ENCODE assay signal across 11 mouse cellular contexts in the genomic region with DNA sequence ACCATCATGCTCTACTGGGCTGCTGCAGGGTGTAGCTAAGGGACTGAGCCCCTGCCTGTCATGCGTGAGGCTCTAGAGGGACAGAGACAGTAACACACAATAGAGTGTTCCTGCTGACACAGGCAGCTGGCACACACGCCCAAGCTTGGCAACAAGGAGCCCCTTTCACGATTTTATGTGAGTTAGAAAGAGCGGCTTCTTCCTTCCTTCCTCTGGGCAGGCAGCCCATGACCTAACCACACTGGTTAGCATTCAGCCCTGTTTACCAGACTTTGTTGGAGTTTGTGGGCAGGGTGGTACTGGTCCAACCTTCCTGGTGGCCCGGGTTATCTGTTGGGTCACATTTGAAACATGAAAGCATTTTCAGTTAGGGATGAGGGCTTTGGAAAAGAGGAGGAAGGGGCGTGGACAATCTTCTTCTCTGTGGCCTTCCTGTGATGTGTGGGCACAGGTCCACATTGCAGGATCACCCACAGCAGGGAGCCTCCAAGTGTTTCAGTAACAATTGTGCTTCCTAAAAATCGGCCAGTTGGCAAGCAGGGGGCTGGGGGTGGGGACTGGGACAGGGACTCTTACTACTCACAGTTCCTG. TPM values are rescaled to one million over a fixed set of nuclear protein-coding genes. Genes with fewer than 3 reads are reported as not detected.
A peak's percentile ranks its signal among the peaks of the same experiment; 100 is the strongest.
DNase-seq lines count a peak whose midpoint lies in the region; ATAC-seq lines count a peak whose summit lies in the region.
"Had no signal": no experiment of that assay in that cellular context is flagged by ENCODE, and none has a peak within 500 bp of the region (broad histone marks: within the 10 kb centered on the region; RNA-seq: fewer than 3 reads in every experiment).

No protein-coding gene starts in this region.

- intact Hi-C loops in left cerebral cortex, postnatal 36 days (cut with DNase I) = no loop called here

- H3K9ac ChIP-seq in hindbrain, embryonic 15.5 days = no peak overlapping the region
- H3K9ac ChIP-seq in neural tube, embryonic 14.5 days (replicated peaks; ENCODE audit: low read depth, low read length) = no peak overlapping the region
- H3K9ac ChIP-seq: embryonic facial prominence, embryonic 12.5 days; limb, embryonic 15.5 days had no signal

- WGBS in hindbrain, embryonic 15.5 days = 40% methylated on average over 7 of the region's 7 CpGs
- WGBS in neural tube, embryonic 14.5 days = 46% methylated on average over 7 of the region's 7 CpGs

- no peaks in the 10 kb centered on the region for H3K9me3 ChIP-seq in hindbrain, embryonic 15.5 days
- H3K9me3 ChIP-seq in neural tube, embryonic 14.5 days (ENCODE audit: control insufficient read depth, low read length) = no peaks in the 10 kb centered on the region
- H3K9me3 ChIP-seq: embryonic facial prominence, embryonic 12.5 days; limb, embryonic 15.5 days had no signal

- no peaks in the 10 kb centered on the region for H3K36me3 ChIP-seq in hindbrain, embryonic 15.5 days
- H3K36me3 ChIP-seq in neural tube, embryonic 14.5 days (ENCODE audit: control insufficient read depth, insufficient read depth, low read length) = no peaks in the 10 kb centered on the region
- H3K36me3 ChIP-seq: embryonic facial prominence, embryonic 12.5 days; limb, embryonic 15.5 days had no signal

- H3K4me2 ChIP-seq in hindbrain, embryonic 15.5 days = 0 out of 2 replicates have a peak overlapping the region, but pooled peaks have one; percentile 14
- H3K4me2 ChIP-seq in neural tube, embryonic 14.5 days (ENCODE audit: low read depth, low read length) = no peak overlapping the region
- H3K4me2 ChIP-seq: embryonic facial prominence, embryonic 12.5 days; limb, embryonic 15.5 days had no signal

- H3K27me3 ChIP-seq in hindbrain, embryonic 15.5 days = no peaks in the 10 kb centered on the region
- H3K27me3 ChIP-seq in neural tube, embryonic 14.5 days (ENCODE audit: control insufficient read depth, insufficient read depth, low read length) = no peaks in the 10 kb centered on the region
- H3K27me3 ChIP-seq: CH12.LX; embryonic facial prominence, embryonic 12.5 days; limb, embryonic 15.5 days had no signal

- peak overlapping the region; percentile 69 for H3K27ac ChIP-seq in hindbrain, embryonic 15.5 days (replicated peaks)
- peak overlapping the region; percentile 39; the same call in 1 of the 2 replicates for H3K27ac ChIP-seq in neural tube, embryonic 14.5 days (ENCODE audit: low read depth, low read length)
- H3K27ac ChIP-seq: embryonic facial prominence, embryonic 12.5 days; limb, embryonic 15.5 days had no signal

- peak; percentile 24 to 49 for DNase-seq in adrenal gland, postnatal 36 days
- no peak for DNase-seq in adrenal gland, adult 8-10 months
- DNase-seq in right cerebral cortex, adult 18-20 months = peak; percentile 50
- no peak for DNase-seq in right cerebral cortex, postnatal 25 days
- peak; percentile 18 to 33 for DNase-seq in left cerebral cortex, postnatal 36 days (ENCODE audit: low spot score in 2 of 2)
- no peak for DNase-seq in urinary bladder, postnatal 4 days (ENCODE audit: low spot score in 2 of 2)

- H3K4me3 ChIP-seq in hindbrain, embryonic 15.5 days = no peak overlapping the region
- no peak overlapping the region for H3K4me3 ChIP-seq in neural tube, embryonic 14.5 days (ENCODE audit: low read depth, low read length)
- H3K4me3 ChIP-seq: embryonic facial prominence, embryonic 12.5 days; limb, embryonic 15.5 days had no signal

- peak; percentile 88 for ATAC-seq in hindbrain, embryonic 15.5 days (ENCODE audit: low FRiP score, low read depth)
- ATAC-seq in neural tube, embryonic 14.5 days (ENCODE audit: low read depth) = peak; percentile 75

- H3K4me1 ChIP-seq in hindbrain, embryonic 15.5 days (replicated peaks) = peaks cover 7% of the 10 kb centered on the region
- no peaks in the 10 kb centered on the region for H3K4me1 ChIP-seq in neural tube, embryonic 14.5 days (ENCODE audit: control insufficient read depth, insufficient read depth, low read length)
- H3K4me1 ChIP-seq: embryonic facial prominence, embryonic 12.5 days had no signal

RNA-seq across cellular contexts. Expression of a gene that starts 47.9 kb away (rescaled TPM):
- 10 to 100 TPM; 43.4 to 48.8 TPM for total RNA-seq in adrenal gland, postnatal 36 days (2021)
- 10 to 100 TPM; 40.1 to 81.5 (median 56.4) TPM for total RNA-seq in adrenal gland, adult 8-10 months (2022)
- polyA plus RNA-seq in hindbrain, embryonic 15.5 days (2015; fragmentation: Nextera tagmentation; extraction: Ambion mirVana) = 106 and 110 TPM in 2 replicates
- 10 to 100 TPM; 52.5 to 69.9 TPM for total RNA-seq in left cerebral cortex, postnatal 36 days (2021)
- polyA plus RNA-seq in neural tube, embryonic 14.5 days (2014; fragmentation: Nextera tagmentation; extraction: Ambion mirVana) = 48.6 and 65.6 TPM in 2 replicates

Comparison
In these comparisons a context has a peak if more than half of its experiments do, and no peak if none do; other contexts are left out.
1. DNase-seq: peak in adrenal gland, postnatal 36 days (2 of 2), right cerebral cortex, adult 18-20 months (single experiment) and left cerebral cortex, postnatal 36 days (2 of 2); none in adrenal gland, adult 8-10 months (single experiment), right cerebral cortex, postnatal 25 days (single experiment) and urinary bladder, postnatal 4 days (0 of 2).